Mouse (Mus musculus) testis, postnatal 10 days (tissue): ENCODE data around the gene Gm20388.

Source experiments
- DNase-seq: peaks from one replicate; pipeline ENCODE4 v3.0.0; 2021; ENCODE audit warnings: low spot score

Gene Gm20388

DNA sequence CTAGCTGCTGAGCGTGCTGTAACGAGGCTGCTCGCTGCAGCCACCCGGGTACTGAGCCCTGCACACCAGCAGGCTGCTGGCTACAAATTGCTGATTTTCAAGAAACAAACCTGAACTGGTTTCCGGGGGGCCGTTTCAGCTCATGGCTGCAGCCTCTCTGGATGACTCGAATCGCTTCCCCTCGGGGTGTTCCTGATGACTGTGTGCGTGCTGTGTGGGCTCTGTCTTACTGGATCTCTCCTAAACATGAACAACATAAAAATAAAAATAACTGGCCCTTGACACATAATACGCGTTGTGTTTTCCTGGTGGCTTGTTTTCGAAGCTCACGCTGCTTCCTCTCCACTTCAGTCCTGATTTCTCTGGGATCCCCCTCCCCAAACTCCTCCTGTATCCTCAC is 1168.1 kb downstream of the Gm20388 start:
- no peak for DNase-seq

DNA sequence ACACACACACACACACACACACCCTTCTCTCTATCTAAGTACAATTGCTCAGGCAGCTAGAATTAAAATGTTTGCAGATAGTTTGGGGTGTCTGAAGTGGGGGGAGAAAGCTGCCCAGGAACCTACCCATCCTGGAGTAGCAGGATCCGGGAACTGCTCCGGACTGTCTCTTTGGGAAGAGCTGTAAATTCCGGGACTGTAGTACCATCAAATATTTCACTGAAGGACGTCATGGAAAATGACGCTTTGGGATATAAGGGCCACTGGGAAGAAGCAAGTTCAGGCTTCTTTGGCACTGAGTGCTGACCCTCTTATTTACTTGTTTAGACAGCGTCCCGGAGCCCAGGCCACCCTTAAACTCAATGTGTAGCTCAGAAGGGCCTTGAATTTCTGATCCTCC is 1168.6 kb downstream of the Gm20388 start:
- no peak for DNase-seq

DNA sequence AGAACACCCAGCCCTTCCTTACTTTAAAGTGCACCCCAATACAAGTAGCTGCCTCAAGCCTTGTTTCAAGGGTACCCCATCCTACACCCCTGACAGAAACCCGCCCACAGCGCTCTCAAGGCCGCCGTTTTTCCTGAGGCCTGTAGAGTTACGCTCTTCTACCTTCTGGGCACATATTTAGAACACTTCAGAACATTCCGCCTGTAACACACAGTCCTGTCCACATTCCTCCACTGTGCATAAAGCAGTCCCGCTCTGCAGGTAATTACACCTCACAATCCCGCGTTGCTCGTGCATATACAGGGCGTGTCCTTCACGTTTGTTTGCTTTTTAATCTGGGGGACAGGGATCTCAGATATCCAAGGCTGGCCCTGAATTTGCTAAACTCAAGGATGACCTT is 1169.3 kb downstream of the Gm20388 start:
- no peak for DNase-seq

DNA sequence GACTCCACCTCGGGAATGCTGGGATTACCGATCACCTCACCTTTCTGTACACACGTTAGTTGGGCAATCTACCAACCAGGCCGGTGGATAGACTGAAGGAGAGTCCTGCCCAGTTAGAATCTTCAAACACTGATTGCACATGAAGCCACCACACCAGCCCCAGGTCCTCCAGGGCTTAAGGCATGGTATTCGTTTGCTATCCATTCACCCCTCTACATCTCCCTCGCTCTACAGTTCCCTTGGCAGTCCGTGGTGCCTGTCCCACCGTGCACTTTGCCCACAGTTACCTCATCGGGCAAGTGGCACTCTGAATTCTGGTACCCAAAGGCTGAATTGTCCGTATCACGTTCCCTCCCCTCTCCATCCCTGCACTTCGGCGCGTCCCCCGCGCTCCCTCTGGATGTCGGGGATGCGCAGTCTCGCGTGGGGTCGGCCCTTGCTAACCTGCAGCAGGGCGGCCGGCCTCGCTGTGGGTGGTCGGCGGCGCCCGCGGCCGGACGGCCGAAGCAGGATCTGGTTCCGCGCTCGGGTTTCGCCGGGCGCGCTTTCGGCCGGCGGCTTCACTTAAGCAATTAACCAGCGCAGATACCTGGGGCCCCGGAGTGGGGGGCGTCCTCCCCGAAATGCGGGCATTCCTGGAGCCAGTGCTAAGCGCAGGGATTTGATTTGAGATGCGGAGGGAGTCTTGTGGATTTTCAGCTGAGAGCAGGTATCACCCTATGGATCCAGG is 1169.9 kb downstream of the Gm20388 start:
- DNase-seq, result no peak

DNA sequence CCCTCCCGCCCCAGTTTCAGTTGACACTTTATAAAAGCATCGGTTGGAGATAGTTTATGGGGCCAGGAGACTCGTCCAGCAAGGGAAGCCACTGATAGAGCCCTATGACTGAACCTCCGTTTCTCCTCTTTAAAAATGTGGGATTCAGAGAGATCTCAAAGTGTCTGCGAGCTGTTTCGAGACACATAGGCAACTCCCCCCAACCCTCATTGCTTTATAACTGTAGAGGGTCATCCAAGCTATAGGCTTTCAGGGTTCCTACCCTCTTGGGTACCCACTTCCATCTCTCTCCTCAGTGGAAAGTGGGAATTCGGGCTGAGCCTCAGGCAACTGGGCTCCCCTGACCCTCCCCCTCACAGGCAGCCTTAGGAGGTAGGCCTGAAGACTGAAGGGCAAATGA is 1170.8 kb downstream of the Gm20388 start:
- no peak for DNase-seq

DNA sequence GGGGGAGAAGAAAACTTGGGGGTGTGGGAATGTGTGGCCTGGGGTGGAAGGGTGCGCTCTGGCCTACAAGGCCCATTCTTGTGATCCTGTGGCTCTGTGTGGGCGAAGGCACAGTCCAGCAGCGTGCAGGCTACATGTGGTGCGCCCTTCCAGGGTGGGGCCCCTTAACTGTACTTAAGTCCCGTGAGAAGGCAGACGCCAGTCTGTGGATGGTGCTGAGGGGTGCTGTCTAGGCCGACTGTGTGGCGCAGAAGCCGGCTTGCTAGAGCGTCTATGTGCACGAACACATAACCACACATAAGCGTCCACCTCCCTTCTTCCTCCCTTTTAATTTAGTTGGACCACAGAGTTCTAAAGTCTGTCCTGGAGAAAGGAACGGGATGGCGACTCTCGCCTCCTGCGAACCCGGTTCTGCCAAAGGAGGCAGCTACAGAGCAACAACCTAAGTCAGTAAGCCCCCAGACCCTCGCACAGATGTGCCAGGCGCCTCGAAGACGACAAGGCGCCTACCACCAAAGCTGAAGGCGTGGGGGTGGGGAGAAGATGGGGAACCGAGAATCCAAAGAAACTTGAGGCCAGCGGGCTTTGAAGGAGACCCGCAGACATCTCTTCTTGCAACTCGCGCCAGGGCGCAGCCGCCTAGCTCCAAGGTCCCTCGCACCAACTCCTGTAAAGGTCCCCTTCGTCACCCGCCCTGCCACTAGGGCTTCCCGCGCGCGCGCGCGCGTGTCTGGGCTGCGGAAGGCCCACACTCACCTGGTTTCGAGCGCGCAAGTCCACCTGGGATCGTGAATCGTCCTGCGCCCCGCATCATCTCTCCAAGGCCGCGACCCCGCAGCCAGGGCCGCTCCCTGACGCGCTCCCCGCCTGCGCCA is 1171.8 kb downstream of the Gm20388 start:
- no peak for DNase-seq

DNA sequence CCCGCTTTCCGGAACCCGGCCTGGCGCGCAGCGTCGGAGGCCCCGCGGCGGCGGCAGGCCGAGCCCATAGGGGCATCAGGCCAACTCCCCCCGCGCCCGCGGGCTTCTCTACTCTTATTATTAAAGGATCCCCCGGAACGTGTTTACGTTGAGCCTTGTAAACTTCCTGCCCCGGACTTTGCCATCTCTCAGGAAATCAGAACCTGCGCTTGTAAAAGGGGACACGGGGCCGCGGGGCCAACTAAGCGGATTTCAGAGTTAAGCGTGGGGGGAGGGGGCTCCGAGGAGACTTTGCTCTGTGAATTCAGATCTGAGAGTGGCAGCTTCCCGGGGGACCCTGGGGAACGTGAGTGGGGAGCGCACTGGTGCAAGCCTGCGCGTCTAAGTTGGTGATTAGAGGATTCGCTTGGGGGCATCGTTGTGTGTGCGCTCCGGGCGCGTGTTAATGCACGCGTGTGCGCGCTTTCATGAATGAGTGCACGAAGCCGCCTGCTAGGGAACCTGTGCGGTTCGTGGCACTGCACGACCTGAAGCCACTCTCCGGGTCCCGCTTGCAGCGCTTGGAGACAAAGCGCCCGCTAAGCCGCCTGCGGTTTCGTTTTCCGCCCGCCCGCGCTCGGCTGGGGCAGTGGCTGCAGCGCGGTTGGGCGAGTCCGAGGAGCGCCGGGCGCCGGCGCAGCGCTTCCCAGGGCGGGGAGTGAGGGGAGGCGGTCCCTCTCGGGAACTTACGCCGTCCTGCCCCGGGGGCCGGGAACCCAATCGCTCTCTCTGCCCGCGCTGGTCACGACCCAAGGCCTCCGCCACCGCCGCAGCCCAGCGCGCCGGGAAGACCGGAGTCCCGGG is 1172.7 kb downstream of the Gm20388 start:
- peak; percentile 75 for DNase-seq

DNA sequence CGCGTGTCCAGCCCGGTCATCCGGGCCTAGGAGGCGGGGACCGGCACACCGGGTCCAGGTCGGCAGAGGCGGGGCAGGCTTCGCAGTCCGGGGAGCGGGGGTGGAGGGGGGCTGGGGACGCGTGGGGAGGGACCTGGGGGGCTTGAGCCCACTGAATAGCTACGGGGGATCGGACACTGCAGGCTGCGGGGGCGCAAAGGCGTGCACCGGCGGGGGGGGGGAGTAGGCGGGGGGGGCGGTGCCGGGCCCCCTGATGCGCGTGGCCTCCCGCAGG is 1173.2 kb downstream of the Gm20388 start:
- DNase-seq, result no peak

DNA sequence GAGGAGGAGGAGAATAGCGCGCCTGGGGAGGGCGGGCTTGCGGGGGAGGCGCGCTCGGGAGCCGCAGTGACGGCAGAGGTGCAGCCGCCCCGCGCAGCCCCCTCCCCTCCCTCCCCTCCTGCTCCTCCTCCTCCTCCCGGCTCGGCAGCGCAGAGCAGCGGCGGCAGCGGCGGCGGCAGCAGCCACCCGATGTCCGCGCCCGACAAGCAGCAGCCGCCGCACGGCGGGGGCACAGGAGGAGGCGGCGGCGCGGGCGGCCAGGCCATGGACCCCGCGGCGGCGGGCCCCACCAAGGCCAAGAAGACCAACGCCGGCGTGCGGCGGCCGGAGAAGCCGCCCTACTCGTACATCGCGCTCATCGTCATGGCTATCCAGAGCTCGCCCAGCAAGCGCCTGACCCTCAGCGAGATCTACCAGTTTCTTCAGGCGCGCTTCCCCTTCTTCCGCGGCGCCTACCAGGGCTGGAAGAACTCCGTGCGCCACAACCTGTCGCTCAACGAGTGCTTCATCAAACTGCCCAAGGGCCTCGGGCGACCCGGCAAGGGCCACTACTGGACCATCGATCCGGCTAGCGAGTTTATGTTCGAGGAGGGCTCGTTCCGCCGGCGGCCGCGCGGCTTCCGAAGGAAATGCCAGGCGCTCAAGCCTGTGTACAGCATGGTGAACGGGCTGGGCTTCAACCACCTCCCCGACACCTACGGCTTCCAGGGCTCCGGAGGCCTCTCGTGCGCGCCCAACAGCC is 1173.7 kb downstream of the Gm20388 start, which contains the start of gene Foxf1:
Gene Foxf1 (plus strand): TSS at position 177 of the 742 bp plus-strand sequence.
- no peak for DNase-seq

DNA sequence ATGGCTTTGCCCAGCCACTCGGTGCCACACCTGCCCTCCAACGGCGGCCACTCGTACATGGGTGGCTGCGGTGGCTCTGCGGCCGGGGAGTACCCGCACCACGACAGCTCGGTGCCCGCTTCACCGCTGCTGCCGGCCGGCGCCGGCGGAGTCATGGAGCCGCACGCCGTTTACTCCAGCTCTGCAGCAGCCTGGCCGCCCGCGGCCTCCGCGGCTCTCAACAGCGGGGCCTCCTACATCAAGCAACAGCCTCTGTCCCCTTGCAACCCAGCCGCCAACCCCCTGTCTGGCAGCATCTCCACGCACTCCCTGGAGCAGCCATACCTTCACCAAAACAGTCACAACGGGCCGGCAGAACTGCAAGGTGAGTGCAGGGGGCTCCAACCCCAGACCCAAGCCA is 1174.4 kb downstream of the Gm20388 start:
- no peak for DNase-seq

DNA sequence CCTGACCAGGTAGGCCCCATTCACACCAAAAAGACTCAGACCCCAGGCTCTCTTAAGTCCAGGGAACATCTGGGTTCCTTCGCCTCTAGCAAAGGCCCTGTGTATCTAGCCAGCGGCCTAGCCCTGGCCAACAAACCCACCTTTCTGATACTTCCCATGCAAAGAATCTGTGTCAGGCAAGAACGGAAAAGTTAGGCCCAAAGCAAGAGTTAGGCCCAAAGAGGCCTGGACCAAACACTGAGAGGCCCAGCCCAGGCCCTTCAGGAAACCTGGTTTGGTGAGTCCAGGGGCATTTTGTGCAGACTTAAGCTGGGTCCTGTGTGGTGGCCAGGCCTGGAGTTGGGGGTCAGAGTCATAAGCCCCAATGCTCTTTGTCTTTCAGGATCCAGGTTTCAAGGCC is 1174.9 kb downstream of the Gm20388 start:
- no peak for DNase-seq

DNA sequence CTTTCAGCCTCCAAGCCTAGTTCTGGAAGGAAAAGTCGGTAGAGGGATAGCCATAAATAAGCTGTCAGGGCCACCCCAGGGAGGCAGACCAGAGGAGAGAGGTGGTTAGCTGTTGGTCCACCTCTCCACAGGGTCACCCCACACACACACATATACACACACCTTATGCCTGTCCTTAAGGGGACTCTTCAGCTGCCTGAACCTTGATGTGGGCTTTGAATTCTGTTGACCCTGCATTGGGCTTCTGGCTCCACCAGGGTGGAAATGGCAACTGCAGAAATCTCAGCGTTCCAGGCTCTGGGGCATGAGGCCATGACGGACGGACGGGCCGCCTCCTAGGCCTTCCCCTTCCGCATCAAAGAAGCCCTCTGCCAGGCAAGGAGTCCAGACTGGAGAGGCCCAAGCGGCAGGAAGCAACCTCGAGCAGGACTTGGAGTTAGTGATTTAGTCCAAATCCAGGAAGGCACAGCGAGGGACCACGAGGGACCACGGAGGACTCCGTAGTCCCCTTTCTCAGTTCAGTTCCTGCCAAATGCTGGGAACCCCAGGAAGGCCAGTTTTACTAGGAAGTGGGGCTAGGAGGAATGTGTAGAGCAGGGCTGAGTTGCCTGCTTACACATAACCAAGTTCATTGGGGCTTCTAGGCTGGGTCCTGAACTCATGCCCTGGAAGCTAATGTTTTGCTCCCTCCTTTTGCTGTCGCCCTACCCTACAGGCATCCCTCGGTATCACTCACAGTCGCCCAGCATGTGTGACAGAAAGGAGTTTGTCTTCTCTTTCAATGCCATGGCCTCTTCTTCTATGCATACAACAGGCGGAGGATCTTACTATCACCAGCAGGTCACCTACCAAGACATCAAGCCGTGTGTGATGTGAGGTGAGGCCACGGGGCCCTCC is 1175.6 kb downstream of the Gm20388 start:
- no peak for DNase-seq

DNA sequence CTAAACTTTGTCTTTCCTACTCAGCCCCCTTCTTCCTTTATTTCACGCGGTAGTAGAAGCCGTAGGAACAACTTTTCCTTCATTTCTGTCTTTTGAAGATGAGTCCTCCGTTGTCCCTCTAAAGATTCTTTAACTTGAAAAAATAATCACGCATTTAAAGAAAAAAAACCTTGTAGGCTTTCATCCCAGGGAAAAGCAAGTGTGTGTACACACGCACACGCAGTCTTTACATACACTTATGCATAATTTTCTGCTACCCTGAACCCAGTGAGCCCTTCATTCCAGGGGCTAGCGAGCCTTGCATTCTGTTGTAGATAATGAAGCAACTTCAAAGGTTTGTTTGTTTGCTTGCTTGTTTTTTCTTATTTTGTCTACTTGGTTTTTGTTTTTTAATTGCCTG is 1177.6 kb downstream of the Gm20388 start:
- DNase-seq, result no peak

DNA sequence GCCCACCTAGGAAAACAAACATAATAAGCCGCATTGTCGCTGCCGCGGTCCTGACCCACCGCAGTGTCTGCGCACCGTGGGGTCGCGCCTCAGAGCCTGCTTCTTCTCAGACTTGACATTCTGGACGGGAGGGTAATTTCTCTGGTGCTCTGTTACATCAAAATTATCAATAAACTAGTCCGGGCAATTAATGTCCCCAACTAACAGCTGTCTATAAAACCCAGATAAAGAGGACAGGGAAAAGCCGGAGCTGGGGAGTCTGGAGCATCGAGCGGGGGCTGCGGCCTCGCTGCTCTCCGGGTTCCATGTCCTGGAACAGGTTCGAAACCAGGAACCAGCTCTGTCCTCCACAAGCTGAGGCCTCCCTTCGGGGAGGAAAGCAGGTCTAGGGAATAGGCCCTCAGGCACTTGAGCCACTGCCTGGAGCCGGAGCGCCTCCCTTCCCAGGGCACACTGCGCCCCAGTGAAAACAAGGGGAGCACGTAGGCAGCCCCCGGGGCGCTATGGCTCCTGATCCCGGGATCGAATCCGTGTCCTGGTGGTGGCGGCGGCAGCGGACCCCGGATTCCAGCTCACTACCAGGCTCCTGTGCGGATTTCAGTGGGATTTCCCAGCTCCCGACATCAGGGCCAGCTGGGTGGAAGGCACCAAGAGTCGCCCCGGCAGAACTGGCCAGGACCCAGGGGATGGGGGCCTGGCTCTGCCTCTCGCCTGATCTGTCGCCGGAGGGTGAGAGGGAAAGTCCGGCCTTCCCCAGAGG is 1178.4 kb downstream of the Gm20388 start:
- no peak for DNase-seq

DNA sequence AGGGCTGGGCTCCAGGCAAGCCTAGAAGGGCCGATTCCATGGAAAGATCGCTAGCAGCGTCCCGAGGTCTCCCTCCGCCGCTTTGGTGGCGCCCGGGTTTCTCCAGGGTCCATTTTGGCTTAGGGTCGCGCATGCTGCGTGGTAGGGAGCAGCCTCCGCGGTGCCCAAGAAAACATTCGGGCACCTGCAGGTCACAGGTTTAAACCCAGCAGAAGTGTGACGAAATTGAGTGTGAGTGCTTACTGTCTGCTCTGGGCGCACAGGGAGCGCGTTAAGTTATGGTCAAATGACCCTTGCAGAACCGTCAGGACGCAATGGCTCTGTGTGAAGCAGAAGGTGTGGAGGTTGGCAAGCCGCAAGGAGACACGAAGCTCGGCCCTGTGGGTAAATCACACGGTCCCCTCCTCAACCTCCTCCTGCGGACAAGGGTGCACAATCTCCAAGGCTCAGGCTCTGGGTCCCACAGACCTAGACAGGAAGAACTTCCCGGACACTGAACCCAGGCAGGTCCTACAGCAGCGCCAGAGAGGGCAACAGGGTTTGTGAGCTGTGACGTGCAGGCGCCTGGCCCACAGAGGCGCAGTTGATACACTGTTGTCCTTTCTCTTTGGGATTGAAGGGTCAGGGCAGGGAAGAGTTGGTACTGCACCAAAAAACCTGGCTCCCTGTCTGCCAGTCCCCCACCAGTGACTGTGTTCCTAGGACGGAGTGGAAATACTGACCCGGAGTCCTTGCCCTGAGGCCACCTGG is 1179.2 kb downstream of the Gm20388 start:
- no peak for DNase-seq

DNA sequence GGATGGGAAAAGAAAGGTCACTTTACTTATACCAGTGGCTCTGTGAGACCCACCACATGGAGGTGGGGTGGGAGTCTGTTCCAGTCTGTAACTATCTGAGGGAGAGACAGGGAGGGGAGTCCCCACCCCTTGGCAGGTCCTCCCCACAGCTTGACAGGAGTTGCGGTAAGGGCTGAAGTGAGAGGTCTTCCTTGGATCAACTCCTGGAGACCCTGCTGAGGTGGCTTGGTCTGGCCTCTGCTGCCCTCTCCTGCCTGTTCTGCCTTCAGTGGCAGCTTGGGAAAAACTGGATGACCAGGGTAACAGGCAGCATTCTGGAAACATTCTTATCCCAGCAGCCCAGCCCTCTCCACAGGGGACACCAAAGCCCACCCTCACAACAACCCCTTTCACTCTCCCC is 1180.1 kb downstream of the Gm20388 start:
- DNase-seq, result no peak

DNA sequence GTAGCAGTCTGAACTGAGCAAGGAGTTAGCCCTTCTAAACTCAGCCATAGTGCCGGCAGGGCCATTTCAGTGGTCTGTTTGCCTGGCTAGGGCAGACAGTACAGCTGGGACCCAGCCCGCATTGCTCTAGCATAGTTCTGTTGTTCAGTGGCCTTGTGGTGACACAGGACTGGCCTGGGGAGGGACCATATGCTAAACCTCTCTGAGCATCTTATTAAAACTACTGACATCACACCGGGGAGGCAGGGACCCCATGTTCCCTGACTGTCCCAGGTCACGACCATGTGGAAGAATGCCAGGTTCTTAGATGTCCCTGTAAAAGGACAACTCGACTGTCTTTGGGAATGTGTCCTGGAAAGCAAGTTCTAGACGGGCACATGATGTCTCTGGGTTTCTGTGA is 1181.5 kb downstream of the Gm20388 start:
- DNase-seq, result no peak

DNA sequence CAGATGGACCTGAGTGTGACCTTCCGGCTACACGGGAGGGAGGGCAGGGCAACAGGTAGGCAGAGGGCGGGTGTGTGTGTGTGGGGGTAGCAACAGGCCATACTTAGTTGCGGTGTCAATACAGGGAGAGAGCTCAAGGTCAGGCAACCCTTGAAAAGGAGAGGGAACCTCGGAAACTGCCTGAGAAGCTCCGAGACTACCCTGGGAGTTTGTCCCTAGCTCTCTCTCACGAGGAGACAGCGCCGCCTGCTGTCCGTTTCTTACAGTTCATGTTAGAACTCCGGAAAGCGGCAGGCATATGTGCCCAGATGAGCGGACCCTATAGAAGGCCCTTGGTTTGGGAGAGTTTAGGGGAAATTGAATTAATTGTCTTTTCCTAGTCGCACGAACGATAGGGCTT is 1182.0 kb downstream of the Gm20388 start:
- peak; percentile 94 for DNase-seq

DNA sequence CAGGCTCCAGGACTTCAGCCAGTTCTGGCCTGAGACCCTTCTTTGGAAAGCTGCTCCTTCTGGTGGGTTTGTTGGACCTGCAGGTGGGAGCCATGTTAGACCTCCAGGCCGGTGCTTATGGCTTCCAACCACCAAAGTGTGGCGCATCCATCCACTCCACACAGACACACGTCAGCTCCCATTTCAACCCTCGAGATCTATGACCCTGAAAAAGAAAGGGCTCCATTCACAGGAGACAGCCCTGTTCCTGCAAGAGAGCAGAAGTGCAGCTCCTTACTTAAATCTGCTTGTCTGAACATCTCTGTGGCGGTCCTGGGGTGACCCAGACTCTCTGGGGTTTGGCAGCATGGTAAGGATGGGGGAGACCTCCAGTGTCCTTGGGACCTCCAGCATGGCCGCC is 1182.9 kb downstream of the Gm20388 start:
- no peak for DNase-seq
